Mouse (Mus musculus): ENCODE data around the gene Slc9a9.

DNA sequence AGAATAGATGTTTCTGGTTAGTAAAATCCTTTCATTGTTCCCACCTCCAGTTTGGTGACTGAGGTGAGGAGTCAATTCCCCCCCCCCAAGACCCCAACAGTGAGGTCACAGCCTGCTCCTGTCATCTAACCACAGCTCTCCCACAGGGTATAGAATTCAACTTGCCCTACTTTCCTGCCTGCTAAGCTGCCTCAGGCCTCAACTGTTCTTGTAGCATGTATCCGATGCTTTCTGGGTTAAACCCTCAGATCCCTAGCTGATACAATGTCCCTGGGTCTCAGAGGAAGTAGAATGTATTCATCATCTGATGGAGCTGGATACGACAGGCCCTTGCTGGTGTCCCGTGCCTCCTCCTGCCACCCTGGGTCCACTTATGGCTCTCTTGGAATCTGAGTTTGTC is 408.9 kb downstream of the Slc9a9 start:
- TF ChIP-seq POLR2A (IDR thresholded peaks at IDR 0.05; ENCODE audit: borderline replicate concordance, low read depth, low read length) (no peak), CTCF (IDR thresholded peaks at IDR 0.05; ENCODE audit: low read depth, low read length) (no peak)
